Mouse (Mus musculus): ENCODE results near the gene Kif14.

- TF ChIP-seq CHD2 (IDR thresholded peaks at IDR 0.05; ENCODE audit: low read depth, low read length) (no peak), ZC3H11A (IDR thresholded peaks at IDR 0.05; ENCODE audit: borderline replicate concordance, low read depth, low read length) (no peak), MAFK (IDR thresholded peaks at IDR 0.05; ENCODE audit: insufficient read depth, low read depth, low read length) (no peak), HCFC1 (IDR thresholded peaks at IDR 0.05; ENCODE audit: borderline replicate concordance, insufficient read depth, low read length) (no peak)
Measured at GRCm38 (mm10) chr1:136563149-136563548, 97.0 kb downstream of the Kif14 start.
